Mouse (Mus musculus): Measurements from ENCODE around the gene Fam168b.

Fam168b gene

DNA sequence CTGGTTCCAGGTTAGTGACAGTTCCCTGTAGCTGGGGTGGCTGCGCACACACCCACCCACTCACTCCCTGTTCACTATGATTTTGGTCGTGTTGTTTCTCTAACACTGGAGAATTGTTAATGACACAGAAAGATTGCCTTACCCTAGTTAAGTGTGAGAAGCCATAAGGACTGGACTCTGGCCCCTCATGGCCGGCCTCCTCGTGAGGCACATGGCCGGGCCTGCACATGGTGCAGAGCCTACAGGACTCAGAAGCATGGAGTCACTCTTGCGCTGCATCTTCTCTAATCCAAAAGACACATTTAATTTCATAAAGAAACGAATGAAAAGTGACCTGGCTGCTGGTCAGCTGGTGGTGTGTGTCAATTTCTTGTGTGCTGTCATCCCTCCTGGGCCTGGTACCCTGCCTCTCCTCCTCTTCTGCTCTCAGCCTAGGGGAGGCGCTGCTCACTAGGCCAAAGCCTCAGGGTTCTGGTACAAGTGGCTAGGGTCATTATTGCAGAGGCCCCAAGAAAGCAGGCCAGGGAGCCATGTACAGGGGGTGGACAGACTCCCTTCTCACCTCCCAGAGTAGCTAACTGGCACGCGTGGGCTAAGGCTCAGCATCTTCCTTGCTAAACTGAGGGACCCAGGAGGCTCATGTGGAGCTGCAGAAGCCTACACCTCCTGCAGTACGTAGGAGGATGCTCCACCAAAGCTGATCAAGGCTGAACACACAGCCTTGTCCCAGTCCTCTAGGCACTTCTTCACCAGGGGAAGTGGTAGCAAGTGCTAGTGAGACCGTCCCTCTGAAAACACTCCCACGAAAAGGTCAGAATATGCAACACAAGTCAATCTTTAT, 30.2 kb downstream of the Fam168b start:
- DNase-seq, result no peak

DNA sequence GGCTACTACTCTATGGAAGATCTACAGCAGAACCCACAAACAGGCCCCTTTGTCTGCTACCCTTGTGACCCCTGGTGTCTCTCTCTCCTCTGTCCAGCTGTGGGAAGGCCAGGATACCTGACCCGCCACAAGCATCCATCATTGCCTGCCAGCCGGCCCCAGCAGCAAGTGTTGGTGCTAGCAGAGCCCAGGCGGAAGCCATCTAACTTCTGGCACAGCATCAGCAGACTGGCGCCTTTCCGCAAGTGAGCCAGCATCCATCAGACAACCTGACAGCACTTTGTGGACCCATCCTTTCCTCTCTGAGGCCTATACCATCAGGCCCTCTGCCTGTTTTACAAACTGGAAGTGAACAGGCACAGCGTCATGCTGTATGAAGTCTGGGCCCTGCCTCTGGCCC, 31.3 kb downstream of the Fam168b start:
- no peak for DNase-seq

DNA sequence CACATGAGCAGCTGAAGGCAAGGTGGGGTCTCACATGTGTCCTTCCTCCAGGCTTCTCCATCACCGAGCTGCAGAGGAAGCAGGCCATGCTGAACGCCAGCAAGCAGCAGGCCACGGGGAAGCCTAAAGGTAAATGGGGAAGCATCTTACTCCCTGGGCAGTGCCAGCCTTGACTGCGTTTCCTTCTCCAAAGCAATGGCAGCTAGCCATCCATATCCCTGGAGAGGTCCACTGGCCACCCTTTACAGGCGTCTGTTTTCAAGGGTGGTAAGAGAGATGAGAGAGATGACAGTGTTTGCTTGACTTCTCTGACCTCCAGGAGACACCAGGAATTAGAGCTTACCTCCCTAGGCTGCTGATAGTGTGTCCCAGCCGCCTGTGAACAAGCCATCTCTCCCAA, 31.8 kb downstream of the Fam168b start:
- DNase-seq, result no peak

DNA sequence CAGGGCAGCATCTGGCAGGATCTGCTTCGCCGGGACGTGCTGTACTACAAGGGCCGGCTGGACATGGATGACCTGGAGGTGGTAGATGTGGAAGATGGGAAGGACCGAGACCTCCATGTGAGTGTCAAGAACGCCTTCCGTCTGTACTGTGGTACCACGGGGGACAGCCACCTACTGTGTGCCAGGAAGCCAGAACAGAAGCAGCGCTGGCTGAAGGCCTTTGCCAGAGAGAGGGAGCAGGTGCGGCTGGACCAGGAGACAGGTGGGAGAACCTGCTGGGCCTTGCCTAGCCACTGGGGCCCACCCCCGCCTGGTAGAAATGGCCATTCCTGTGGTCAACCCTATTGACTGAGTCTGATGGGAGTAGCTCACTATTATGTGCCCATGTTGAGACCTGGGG, 32.6 kb downstream of the Fam168b start:
- DNase-seq, result no peak

DNA sequence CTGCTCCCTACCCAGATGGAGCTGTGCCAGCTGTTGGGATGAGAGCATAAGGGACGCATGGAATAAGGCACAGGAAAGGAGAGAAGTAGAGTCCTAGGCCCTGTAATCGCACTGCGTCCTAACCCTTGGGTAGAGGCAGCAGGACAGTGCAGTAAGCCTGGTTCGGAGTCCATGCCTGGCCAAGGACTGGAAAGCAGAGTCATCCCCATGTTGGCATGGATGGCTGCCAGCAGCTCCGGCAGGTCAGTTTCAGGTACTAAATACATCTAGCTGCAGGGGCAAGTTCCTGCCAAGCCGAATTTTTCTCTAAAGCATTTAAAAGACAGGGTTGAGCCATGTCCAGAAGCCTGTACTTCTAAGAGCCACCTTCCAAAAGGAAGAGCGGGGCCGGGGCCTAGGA, 34.4 kb downstream of the Fam168b start:
- DNase-seq, result no peak

DNA sequence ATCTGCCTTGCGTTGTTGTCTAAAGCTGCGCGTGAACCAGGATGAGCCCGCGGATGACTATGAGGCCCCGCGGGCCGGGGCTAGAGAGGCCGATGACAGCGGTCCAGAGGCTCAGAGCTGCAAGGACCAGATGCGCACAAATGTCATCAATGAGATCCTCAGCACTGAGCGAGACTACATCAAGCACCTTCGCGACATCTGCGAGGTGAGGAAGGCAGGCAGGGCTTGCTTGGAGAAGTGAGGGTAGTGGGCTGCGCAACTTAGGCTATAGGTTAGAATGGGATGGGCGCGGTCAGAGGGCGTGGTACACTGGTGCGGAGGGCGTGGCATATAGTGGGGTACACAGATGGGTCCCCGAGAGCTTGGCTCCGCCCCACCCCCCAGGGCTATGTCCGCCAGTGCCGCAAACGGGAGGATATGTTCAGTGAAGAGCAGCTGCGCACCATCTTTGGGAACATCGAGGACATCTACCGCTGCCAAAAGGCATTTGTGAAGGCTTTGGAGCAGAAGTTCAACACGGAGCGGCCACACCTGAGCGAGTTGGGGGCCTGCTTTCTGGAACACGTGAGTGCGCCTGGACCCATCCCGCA, 36.8 kb downstream of the Fam168b start:
- no peak for DNase-seq

DNA sequence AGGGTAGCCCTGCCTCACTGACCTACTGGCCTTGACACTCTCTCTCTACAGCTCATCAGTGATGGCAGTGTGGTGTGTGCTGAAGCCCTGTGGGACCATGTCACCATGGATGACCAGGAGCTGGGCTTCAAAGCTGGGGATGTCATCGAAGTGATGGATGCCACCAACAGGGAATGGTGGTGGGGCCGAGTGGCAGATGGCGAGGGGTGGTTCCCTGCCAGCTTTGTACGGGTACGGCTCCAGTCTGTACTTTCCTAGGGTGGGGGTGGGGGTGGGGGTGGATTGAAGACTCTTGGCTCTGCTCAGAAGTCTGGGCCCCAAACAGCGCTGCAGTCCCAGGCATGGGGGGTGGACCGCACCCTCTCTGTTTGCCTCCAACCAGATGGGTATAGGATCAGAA, 38.0 kb downstream of the Fam168b start:
- DNase-seq, result no peak

DNA sequence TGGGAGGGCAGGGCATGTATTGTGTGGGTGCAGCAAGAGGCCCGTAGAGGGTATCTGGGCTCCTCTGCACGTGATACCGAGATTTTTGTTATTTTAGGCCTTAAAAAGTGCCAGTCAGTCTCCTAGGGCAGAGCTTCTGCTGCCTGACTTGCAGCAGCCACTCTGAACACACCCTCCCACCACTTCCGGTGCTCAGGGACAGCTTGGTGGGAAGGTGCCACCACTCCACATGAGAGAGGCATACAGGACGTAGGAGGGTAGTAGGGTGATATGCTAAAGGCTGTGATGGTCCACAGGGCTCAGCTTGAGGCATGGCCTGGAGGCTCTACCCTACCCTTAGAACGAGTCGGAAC, 40.6 kb downstream of the Fam168b start:
- peak; percentile 76 to 81 for DNase-seq

DNA sequence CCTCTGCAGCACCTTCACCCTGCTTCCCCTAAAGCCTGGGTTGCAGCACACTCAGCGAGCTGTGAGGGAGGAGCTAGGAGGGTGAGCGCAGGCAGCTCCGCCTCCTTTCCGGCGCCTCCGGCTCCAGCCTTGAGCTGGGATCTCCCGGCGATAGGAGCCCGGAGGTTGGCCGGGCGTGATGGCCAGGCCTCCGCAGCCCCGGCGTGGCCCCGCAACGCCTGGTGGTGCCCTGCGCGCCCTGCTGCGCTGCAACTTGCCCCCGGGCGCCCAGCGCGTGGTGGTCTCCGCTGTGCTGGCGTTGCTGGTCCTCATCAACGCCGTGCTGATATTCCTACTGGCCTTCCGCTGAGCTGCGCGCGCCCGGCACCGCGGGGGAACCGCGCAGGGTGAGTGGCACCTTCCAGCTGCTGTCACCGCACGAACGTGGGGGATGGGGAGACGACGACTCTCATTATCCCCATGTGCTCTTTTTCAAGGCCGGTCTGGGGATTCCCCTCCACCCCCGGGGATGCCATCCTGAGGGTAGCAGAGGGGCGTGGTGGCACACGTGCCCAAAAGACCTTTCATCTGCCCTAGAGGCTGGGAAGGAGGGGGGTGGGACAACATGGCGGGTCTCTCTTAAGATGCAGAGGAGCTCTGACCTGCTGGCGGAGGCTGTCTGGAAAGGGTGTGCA, 41.1 kb downstream of the Fam168b start:
- peak; percentile 74 to 83 for DNase-seq

DNA sequence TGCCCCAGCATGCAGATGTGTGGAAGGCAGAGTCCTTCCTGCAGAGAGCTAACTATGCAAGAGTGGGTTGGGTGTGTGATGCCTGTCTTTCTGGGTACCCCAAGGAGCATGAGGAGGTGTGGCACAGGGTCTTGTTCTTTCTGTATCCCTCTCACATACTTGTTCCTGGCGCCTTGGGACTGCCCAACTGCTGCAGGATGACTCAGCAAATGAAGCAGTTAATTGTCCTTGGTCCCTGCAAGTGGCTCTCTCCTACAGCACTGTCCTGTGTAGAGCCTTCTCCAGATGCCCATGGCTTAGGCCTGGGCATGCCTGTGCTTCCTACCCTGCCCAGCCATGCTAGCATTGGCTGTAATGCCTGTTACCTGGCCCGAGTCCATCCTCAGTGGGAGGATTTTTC, 43.7 kb downstream of the Fam168b start:
- no peak for DNase-seq

DNA sequence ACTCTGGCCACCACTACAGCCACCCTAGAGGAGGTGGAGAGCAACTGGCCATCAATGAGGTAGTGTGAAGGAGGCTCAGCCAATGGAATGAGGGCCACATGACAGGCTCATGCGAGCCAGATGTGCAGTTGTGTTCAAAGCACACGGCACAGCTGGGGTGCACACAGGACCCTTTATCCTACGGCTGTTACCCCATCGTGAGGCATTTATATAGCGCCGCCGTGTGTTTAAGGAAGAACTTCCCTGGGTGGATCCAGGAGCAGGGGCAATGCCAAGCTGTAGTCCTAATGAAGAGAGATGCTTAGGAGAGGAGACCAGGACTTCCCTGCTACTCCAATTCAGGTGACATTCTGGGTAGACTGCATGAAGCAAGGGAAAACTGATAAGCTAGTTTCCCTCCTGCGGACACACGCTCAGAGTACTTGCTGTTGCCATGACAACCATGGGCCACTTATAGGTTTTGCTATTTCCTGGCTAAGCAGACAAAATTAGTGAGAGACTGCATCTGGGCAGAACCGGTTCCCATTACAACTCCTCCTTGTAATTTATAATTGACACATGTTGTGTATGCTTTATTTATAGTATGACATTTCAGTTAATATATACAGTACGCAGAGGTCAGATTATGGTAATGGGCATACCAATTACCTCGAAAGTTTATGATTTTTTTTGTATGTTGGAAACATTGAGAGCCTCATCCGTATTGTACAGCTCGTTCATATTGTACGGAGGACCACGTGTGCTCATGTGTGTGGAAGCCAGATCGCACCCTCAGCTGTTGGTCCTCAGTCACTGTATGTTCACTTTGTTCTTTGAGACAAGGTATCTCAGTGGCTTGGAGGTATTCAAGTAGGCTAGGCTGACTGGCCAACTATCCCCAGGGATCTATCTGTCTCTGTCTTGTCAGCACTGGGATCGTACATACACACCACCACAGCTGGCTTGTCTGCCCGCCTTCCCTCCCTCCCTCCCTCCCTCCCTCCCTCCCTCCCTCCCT, 49.3 kb downstream of the Fam168b start:
- DNase-seq, result no peak

DNA sequence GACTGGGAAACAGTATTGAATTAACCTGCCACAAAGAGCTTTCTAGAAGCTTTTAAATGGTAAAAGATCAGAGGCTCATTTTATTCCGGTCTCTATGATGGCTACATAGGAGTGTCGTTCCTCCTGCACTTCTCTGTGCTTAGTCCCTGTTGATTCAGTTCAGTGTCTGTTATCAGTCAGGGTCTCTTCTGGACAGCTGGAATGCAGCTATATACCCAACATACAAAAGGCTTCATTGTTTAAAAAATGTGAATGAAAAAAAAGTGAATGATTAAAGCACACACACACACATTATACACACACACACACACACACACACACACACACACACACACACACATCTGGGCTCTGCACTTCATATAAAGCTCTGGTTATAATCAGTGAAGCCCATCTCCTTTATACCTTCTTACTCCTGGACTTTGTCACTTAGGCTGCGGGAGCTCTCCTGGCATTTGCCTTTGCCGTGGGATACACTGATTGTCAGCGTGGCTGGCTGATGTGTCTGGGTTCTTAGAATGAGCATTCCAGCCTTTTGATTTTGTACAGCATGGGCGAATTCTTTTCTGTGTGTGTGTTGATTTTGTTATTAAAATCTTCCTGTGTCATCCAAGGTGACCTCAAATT, 59.2 kb downstream of the Fam168b start:
- DNase-seq, result no peak

DNA sequence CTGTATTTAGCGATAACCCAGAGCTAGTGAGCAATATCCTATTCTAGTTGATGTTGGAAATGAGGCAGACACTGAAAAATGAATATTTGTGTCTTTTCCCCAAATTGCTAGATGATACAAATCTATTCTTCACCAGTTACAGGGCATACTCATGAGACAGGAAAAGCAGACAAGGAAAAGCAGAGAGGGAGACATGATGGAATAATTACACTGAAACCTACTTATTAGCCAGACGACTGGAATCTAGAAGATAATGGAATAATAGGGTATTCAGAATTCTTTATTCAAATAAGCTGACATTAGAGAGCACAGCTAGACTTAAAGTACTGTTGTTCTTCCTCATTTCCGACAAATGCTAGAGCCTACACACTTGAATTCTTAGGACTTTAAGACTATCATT, 67.0 kb downstream of the Fam168b start:
- DNase-seq, result no peak

DNA sequence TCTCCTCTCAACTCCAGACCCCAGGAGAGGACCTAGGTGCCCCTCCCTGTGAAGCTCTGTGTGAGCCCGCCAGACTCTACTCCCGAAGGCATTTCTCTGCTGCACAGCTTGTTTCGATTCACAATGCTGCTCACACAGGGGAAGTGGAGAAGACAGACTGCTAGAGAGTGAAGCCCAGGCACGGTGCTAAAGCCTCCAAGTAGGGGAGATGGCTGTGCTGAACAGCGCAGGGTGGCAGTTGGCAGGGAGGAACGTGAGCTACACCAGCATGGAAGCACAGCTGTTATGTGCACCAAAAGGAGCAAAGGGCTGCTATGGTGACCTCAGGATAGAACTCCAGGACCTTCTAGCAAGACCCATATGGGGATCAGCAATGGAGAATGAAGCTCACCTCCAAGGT, 74.0 kb downstream of the Fam168b start:
- DNase-seq, result no peak

DNA sequence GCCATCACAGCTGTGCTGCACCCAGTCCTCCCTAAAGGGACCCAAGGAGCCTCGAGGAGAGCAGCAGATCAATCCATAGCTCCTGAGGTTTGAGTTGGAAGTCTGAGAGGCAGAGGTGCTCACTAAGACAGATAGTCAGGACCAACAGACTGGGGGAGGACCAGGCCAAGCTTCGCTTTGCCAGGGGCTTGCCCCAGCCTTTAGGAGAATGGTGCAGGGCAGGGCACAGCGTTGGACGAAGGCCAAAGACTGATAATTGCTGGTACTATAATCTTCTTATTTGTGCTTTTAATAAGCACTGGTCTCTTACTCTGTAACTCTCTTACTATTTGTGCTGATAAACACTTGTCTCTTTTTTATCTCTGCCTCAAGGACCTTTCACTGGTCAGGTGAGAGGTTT, 75.0 kb downstream of the Fam168b start:
- DNase-seq, result no peak

DNA sequence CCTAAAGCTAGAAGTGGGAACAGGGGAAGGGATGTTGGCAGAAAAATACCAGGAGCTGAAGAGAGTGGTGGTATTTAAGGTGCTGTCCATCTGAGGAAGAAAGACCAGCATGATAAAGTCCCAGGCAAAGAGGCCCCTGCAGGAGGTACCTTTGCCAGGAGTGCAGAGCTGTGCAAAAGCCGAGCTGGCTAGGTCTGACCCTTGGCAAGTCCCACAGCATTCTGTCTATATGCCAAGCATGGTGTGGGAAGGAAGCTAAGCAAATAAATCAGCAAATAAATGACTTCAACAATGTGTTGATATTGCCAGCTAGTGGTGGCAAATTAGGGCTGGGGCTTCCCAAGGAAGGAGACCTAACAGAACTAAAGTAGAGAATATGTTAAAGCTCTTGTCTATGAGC, 76.0 kb downstream of the Fam168b start:
- DNase-seq, result no peak

All from thymus, postnatal 36 days (tissue).